Mouse (Mus musculus) myocyte (in vitro differentiated cells): Measurements from ENCODE around the gene Lsm10. TPM values are rescaled to one million over a fixed set of nuclear protein-coding genes. Genes with fewer than 3 reads are reported as not detected.
A peak's percentile ranks its signal among the peaks of the same experiment; 100 is the strongest.

Experiments used
- H3K27me3 ChIP-seq: one replicate; pipeline ENCODE4 v1.6.1; 2011; ENCODE audit not compliant: control insufficient read depth, insufficient read depth, insufficient read length
- H3K36me3 ChIP-seq: one replicate; pipeline ENCODE4 v1.6.1; 2011; ENCODE audit not compliant: control insufficient read depth, insufficient read depth
- H3K4me2 ChIP-seq: one replicate; pipeline ENCODE4 v1.6.1; 2011; ENCODE audit warnings: low read depth, control low read depth
- H3K4me3 ChIP-seq: one replicate; pipeline ENCODE4 v1.5.1; 2011; ENCODE audit warnings: mild to moderate bottlenecking, control low read depth, moderate library complexity
- H3K79me2 ChIP-seq: one replicate; pipeline ENCODE4 v1.6.1; 2011; ENCODE audit not compliant: control insufficient read depth, insufficient read depth
- H3ac ChIP-seq: one replicate; pipeline ENCODE4 v1.6.1; 2011; ENCODE audit not compliant: control insufficient read depth, insufficient read length
- CEBPB ChIP-seq: IDR thresholded peaks from 2 replicates; pipeline ENCODE4 v1.6.1; 2011; ENCODE audit warnings: mild to moderate bottlenecking, moderate library complexity; ENCODE audit not compliant: poor library complexity, insufficient read depth, severe bottlenecking
- E2F4 ChIP-seq: IDR thresholded peaks from one replicate; pipeline ENCODE4 v1.6.1; 2011; ENCODE audit warnings: mild to moderate bottlenecking, control low read depth, moderate library complexity; ENCODE audit not compliant: insufficient read depth
- MAX ChIP-seq: IDR thresholded peaks from one replicate; pipeline ENCODE4 v1.6.1; 2011; ENCODE audit warnings: low read depth, mild to moderate bottlenecking, control low read depth
- MYOD1 ChIP-seq, 3 experiments: IDR thresholded peaks; one replicate each; pipeline ENCODE4 v1.6.1; 2011; ENCODE audit warnings: control low read depth in 2 of 3, low read depth in 2 of 3, mild to moderate bottlenecking in 2 of 3, moderate library complexity in 1 of 3; ENCODE audit not compliant: insufficient read length in 2 of 3, control insufficient read depth in 1 of 3
- MYOG ChIP-seq, 3 experiments: IDR thresholded peaks; one replicate each; pipeline ENCODE4 v1.6.1; 2011; ENCODE audit warnings: control low read depth in 2 of 3, low read depth in 2 of 3, mild to moderate bottlenecking in 2 of 3; ENCODE audit not compliant: insufficient read length in 2 of 3, control insufficient read depth in 1 of 3, insufficient read depth in 1 of 3
- POLR2A ChIP-seq: IDR thresholded peaks from one replicate; pipeline ENCODE4 v1.6.1; 2011; ENCODE audit warnings: low read depth, mild to moderate bottlenecking, control low read depth, moderate library complexity; ENCODE audit not compliant: insufficient read length
- POLR2AphosphoS2 ChIP-seq: IDR thresholded peaks from one replicate; pipeline ENCODE4 v1.6.1; 2011; ENCODE audit warnings: low read depth, control low read depth; ENCODE audit not compliant: insufficient read length
- REST ChIP-seq: IDR thresholded peaks from one replicate; pipeline ENCODE4 v1.6.1; 2011; ENCODE audit warnings: mild to moderate bottlenecking, control low read depth, moderate library complexity; ENCODE audit not compliant: insufficient read depth, insufficient read length
- SRF ChIP-seq: IDR thresholded peaks from one replicate; pipeline ENCODE4 v1.6.1; 2011; ENCODE audit warnings: low read depth; ENCODE audit not compliant: control insufficient read depth, insufficient read length
- TCF12 ChIP-seq: IDR thresholded peaks from one replicate; pipeline ENCODE4 v1.6.1; 2011; ENCODE audit warnings: mild to moderate bottlenecking, control low read depth; ENCODE audit not compliant: poor library complexity, insufficient read depth, severe bottlenecking
- TCF3 ChIP-seq: IDR thresholded peaks from one replicate; pipeline ENCODE4 v1.6.1; 2011; ENCODE audit warnings: low read depth, control low read depth; ENCODE audit not compliant: insufficient read length
- USF1 ChIP-seq: IDR thresholded peaks from one replicate; pipeline ENCODE4 v1.6.1; 2011; ENCODE audit warnings: low read depth, mild to moderate bottlenecking, control low read depth, moderate library complexity
- polyA plus RNA-seq: library from polyadenylated mRNA; unstranded; fragments of >200 nt; fragmentation: generic; extraction: Trizol; gene quantifications from one replicate; pipeline ENCODE4 v1.2.1, GENCODE M21; 2012; ENCODE audit warnings: missing spikeins

Gene Lsm10
- polyA plus RNA-seq, 1 experiment, result 50.5 TPM

DNA sequence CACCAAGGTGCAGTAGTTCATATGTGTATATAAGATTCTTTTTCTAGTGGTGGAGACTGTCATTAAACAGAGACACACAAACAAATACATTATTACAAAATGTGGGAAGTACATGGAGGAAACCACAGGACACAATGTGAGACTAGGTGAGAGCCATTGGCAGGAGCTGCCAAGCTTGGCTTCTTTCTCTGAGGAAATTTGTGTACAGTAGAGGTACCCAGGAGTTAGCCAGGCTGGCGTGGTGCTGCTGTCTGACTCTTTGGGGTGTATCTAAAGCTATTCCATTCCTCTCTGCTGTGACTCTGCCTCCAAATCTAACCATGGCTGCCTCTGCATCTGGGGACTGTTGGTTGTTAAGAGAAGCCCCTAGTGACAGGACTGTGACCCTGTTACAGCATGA, 22.6 kb downstream of the Lsm10 start:
- TF ChIP-seq SRF, result no peak
- no peak for TF ChIP-seq MYOG (IDR thresholded peaks at IDR 0.05; ENCODE audit: control insufficient read depth in 1 of 3, insufficient read depth in 1 of 3, insufficient read length in 2 of 3, low read depth in 2 of 3)
- no peak for TF ChIP-seq MYOD1 (IDR thresholded peaks at IDR 0.05; ENCODE audit: control insufficient read depth in 1 of 3, insufficient read length in 2 of 3, low read depth in 2 of 3)
- no peak for TF ChIP-seq CEBPB
- TF ChIP-seq USF1, result no peak
- no peak for TF ChIP-seq MAX
- no peak for TF ChIP-seq E2F4
- no peak for TF ChIP-seq REST
- no peak for TF ChIP-seq POLR2AphosphoS2
- TF ChIP-seq TCF3, result no peak
- H3K4me2 ChIP-seq, result no peak overlapping the region
- no peak overlapping the region for H3K4me3 ChIP-seq
- peaks cover 94% of the 10 kb centered on the region for H3K79me2 ChIP-seq
- H3K36me3 ChIP-seq, result peaks cover 21% of the 10 kb centered on the region
- no peaks in the 10 kb centered on the region for H3K27me3 ChIP-seq
- H3ac ChIP-seq, result no peak overlapping the region

DNA sequence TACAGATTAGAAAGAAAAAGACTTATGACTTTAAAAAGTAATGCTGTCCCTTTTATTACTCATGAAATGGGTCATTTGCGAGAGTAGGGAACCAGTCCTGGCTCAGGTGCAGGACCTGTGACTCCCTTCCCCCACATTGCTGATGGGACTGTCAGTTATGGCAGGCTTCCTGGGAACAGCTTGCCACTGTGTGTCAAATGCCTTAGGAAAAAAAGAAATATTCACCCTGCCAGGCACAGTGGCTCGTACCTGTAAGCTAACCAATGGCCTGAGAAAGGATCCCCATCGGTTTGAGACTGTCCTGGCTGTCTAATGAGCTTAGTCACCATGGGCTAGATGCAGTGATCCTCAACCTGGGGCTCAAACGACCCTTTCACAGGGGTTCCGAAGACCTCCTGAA, 23.6 kb downstream of the Lsm10 start:
- Histone ChIP-seq H3K79me2 (peaks cover 89% of the 10 kb centered on the region), H3ac (no peak overlapping the region), H3K4me3 (no peak overlapping the region), H3K4me2 (no peak overlapping the region), H3K36me3 (peaks cover 18% of the 10 kb centered on the region), H3K27me3 (no peaks in the 10 kb centered on the region)
- TF ChIP-seq MAX (no peak), TCF12 (no peak), REST (no peak), E2F4 (no peak), TCF3 (no peak)

DNA sequence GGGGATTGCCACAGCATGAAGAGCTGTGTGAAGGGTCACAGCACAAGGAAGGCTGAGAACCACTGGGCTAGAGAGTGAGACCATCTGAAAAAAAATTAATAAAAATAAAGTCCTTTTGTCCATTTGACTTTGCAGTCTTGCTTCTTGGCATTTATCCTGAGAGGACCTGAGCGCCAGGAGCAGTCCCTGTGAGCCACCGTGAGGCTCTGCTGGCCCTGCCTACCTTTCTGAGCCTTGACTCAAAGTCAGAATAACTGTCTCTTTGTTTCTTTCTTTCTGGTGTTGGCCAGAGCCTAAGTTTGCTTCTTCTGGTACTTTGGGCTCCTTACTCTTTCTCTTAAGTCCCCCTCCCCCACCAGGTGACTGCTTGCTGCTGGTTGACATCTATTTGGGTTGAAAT, 24.1 kb downstream of the Lsm10 start:
- no peaks in the 10 kb centered on the region for H3K27me3 ChIP-seq
- no peak overlapping the region for H3ac ChIP-seq
- no peak overlapping the region for H3K4me3 ChIP-seq
- H3K36me3 ChIP-seq, result peaks cover 18% of the 10 kb centered on the region
- H3K79me2 ChIP-seq, result peaks cover 85% of the 10 kb centered on the region
- TF ChIP-seq TCF12, result no peak
- no peak for TF ChIP-seq MYOD1 (IDR thresholded peaks at IDR 0.05; ENCODE audit: control insufficient read depth in 1 of 3, insufficient read length in 2 of 3, low read depth in 2 of 3)
- TF ChIP-seq MYOG (IDR thresholded peaks at IDR 0.05; ENCODE audit: control insufficient read depth in 1 of 3, insufficient read depth in 1 of 3, insufficient read length in 2 of 3, low read depth in 2 of 3), result no peak
- no peak for TF ChIP-seq POLR2A
- no peak for TF ChIP-seq TCF3
- TF ChIP-seq REST, result no peak
- TF ChIP-seq USF1, result no peak
- TF ChIP-seq SRF, result no peak
- TF ChIP-seq POLR2AphosphoS2, result no peak
- no peak for TF ChIP-seq MAX
- H3K4me2 ChIP-seq, result no peak overlapping the region

DNA sequence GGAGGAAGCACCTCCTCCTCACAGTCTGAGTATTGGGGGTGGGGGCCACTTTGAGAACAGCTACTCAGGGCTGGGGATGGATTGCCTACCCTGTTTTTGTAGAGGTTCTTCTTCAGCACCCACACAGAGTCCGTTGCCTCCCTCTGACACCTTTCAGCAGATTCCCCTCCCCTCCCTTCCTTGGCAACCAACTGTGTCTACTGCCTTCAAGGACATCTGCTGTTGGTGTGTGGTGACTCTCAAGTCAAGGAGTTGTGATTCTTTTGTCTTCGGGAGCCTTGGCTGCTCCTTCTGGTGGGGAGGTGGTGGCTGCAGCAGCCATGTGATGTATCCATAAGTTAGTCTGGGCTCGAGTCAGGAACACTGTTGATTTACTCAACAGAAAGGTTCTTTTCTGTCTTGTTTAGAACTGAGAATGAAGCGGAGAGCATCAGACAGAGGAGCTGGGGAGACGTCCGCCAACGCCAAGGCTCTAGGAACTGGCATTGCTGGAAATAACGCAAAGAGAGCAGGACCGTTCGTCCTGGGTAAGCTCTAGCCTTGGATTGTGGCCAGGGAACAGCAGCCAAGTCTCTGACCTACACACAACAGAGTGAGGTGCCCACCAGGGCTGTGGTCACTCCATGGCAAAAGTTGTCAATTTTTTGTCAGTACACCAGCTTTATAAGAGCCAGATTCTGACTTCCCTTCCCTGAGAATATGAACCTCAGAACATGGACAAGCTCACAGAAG, 27.1 kb downstream of the Lsm10 start:
- H3K4me3 ChIP-seq, result no peak overlapping the region

DNA sequence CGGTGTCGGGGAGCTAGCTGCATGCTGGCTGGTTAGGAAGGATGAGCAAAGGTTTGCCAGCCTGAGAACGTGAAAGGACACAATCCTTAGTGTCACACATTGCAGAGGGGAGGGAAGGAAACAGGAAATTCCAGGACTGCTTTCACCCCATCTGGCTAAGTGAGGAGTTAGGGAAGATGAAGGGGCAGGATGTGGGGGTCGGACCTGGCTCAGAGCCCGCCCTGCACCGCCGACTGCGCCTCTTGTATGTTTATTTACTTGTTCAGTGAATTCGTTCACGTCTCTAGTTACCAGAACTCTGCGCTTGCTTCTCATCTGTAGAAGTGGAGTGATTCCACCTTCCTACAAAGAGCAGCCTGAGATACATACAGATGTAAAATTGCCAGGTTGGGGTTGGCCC, 34.1 kb downstream of the Lsm10 start:
- peaks cover 60% of the 10 kb centered on the region for H3K36me3 ChIP-seq

More for the DNA sequence above, 27.1 kb downstream of the Lsm10 start:
- no peaks in the 10 kb centered on the region for H3K27me3 ChIP-seq
- H3K79me2 ChIP-seq, result peaks cover 58% of the 10 kb centered on the region
- H3K36me3 ChIP-seq, result peaks cover 31% of the 10 kb centered on the region
- H3K4me2 ChIP-seq, result no peak overlapping the region
- TF ChIP-seq MYOD1 (IDR thresholded peaks at IDR 0.05; ENCODE audit: control insufficient read depth in 1 of 3, insufficient read length in 2 of 3, low read depth in 2 of 3) (no peak), TCF12 (no peak), TCF3 (no peak), REST (no peak), MYOG (IDR thresholded peaks at IDR 0.05; ENCODE audit: control insufficient read depth in 1 of 3, insufficient read depth in 1 of 3, insufficient read length in 2 of 3, low read depth in 2 of 3) (no peak), SRF (no peak), USF1 (no peak), POLR2A (no peak), POLR2AphosphoS2 (no peak), MAX (no peak), E2F4 (no peak)
- no peak overlapping the region for H3ac ChIP-seq

More for the DNA sequence above, 34.1 kb downstream of the Lsm10 start:
- Histone ChIP-seq H3K27me3 (no peaks in the 10 kb centered on the region), H3K4me2 (peak overlapping the region; percentile 53), H3K4me3 (no peak overlapping the region), H3K79me2 (peaks cover 11% of the 10 kb centered on the region), H3ac (no peak overlapping the region)
- no peak for TF ChIP-seq MAX
- no peak for TF ChIP-seq TCF12
- no peak for TF ChIP-seq E2F4
